Mouse (Mus musculus): ENCODE results near the gene Sept4. TPM values are rescaled to one million over a fixed set of nuclear protein-coding genes. Genes with fewer than 3 reads are reported as not detected.

Sept4 gene
- total RNA-seq, 2 experiments from 2014 or later: 175 to 183 TPM

DNA sequence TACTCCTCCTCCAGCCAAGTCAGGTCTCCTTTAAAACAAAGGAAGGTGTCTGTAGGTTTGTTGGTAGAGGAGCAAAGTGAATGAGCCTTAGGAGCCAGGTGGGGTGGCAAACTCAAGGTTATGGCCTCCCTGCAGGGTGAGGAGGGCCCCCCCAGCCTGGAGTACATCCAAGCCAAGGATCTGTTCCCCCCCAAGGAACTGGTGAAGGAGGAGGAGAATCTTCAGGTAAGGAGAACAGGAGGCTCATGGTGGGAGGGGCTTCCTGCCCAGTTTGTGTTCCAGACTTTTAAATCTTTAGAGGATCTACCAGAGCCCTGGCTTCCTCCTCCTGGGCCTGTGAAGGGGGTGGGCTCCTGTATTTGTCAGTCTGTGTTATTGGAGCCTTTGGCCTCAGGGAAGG lies 28.4 kb downstream of the Sept4 start:
- no peak for DNase-seq (ENCODE audit: low spot score in 2 of 2)

GRCm38 (mm10) chr11:87599395-87600089 lies 30.8 kb downstream of the Sept4 start:
- no peak for DNase-seq (ENCODE audit: low spot score in 2 of 2)

- no peak for DNase-seq (ENCODE audit: low spot score in 2 of 2)
These were observed 31.7 kb downstream of the Sept4 start for GRCm38 (mm10) chr11:87600322-87600853.

DNA sequence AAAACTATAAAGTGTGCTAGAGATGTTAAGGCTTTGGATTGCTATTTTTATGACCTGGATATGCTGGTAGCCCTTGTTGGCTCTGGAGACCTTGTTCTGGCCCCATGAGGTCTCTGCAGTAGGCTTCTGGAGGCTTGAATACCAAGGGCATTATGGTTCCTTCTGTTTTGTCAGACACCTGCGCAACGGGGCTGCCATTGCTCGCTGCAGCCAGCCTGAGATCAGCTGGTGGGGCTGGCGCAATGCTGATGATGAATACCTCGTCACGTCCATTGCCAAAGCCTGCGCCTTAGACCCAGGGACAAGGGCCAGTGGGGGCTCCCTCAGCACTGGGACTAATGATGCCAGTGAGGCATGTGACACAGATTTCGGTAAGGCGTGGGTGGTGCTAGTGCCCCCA lies 33.5 kb downstream of the Sept4 start:
- DNase-seq (ENCODE audit: low spot score in 2 of 2): no peak

- no peak for DNase-seq (ENCODE audit: low spot score in 2 of 2)
These were observed 34.9 kb downstream of the Sept4 start for GRCm38 (mm10) chr11:87603571-87603970.

DNA sequence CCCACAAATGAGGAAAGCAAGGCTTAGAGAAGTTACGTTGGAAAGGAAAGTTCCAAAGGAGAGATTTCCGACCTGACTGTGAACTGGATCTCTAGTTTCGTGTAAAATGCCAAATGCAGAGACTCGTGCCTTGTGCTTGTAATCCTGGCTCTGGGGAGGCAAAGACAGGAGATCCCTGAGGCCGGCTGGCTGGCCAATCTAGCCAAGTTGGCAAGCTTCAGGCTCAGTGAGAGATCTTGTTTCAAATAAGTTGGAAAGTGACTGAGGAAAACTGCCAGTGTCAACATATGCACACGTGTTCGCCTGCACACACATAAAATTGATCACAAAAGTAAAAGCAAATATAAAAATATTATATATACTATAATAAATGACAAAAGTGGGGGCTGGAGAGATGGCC lies 40.6 kb downstream of the Sept4 start:
- DNase-seq (ENCODE audit: low spot score in 2 of 2): no peak

DNA sequence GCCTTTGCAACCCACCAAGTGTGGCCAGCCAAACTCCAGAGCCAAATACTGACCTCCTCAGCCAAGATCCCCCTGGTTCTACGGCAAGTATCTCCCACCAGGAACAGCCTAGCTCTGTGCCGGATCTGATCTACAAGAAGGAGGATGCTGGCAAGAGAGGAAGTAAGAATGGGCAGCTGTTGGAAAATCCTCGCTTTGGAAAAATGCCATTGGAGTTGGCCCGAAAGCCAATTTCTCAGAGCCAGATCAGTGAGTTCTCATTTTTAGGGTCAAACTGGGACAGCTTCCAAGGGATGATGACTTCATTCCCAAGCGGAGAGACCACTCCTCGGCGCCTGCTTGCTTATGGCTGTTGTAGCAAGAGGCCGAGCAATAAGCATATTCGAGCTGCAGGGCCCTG lies 42.8 kb downstream of the Sept4 start:
- DNase-seq (ENCODE audit: low spot score in 2 of 2): no peak

DNA sequence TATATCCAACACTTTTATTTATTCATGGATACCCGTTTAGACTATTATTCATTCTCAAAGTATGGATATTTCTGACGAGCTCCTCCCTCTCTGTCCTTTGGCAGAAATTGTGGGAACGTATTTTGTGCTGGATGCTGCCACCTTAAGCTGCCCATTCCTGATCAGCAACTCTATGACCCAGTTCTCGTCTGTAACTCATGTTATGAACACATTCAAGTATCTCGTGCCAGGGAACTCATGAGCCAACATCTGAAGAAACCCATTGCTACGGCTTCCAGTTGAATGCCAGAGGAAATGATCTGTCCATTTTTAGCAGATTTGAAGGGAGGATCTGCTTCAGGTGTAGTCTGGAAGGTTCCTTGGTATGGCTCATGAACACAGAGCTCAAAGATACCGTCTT lies 45.3 kb downstream of the Sept4 start:
- DNase-seq (ENCODE audit: low spot score in 2 of 2): no peak

DNA sequence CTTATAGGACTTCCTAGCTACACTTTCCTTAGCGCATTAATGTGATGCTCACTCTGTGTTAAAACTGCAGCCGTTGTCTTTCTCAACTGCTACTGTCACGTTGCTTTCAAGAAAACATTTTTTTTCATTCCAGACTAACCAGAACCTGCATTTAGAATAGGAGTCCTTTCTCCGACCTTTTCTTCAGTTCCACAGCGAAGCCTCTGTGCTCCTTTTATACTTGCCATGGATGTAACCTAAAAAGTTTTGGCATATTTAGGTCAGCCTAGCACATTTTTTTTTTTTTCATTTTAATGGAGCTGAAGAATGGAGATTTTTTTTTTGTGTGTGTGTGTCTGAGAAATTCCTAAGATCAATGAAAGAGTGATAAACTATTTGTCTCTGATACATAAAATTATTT lies 46.8 kb downstream of the Sept4 start:
- DNase-seq (ENCODE audit: low spot score in 2 of 2): no peak

DNA sequence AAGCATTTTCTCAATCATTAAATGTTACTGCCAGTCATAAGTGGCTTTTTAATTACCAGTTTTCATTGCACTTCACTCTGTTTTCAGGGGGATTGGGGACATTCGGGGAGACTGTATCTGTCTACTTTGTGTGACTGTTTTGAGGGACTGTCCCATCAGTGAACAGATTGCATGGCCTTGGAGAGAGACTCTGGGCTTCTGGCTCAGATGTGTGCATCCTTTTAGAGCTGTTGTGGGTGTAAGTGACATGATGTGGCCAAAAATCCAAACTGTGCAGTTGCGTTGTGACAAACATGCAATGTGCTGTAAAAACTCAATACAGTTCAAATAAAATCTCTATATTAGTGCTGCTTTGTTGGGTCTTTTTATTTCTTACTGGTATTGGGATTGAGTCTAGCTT lies 47.2 kb downstream of the Sept4 start:
- no peak for DNase-seq (ENCODE audit: low spot score in 2 of 2)

DNA sequence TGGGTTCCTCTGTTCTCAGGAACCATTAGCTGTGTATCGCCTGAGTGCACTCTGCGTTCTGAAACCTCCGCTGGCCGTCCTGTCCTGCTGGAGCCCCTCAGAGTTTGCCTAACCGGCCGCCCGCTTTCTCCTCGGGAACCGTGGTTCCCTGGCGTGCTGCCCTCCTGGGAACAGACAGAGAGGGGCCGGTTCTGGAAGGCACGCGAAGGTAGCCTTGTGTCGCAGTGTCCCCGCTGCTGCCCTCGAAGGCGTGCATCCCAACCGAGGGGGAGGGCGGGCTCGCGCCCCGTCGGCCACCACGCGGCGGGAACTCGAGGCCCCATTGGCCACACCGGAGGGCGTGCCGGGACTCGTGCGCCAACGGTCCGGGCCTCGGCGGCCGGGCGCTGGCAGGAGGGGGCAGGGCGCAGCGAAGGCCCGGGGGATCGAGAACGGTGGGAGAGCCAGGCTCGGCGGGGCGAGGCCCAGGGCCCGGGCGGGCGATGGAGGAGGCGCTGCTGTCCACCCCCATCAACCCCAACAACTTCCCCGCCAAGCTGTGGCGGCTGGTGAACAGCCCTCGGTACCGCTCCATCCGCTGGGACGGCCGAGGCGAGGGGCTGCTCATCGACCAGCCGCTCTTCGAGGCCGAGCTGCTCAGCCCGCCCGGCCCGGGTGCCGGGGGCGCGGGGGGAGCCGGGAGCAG lies 48.2 kb downstream of the Sept4 start, which contains the start of gene Hsf5:
TSS of gene Hsf5 (plus strand) at position 375 of the 685 bp plus-strand sequence.
- DNase-seq (ENCODE audit: low spot score in 2 of 2): no peak

GRCm38 (mm10) chr11:87617606-87618005 lies 48.9 kb downstream of the Sept4 start:
- DNase-seq (ENCODE audit: low spot score in 2 of 2): no peak

GRCm38 (mm10) chr11:87623160-87623559 lies 54.5 kb downstream of the Sept4 start:
- DNase-seq (ENCODE audit: low spot score in 2 of 2): no peak

DNA sequence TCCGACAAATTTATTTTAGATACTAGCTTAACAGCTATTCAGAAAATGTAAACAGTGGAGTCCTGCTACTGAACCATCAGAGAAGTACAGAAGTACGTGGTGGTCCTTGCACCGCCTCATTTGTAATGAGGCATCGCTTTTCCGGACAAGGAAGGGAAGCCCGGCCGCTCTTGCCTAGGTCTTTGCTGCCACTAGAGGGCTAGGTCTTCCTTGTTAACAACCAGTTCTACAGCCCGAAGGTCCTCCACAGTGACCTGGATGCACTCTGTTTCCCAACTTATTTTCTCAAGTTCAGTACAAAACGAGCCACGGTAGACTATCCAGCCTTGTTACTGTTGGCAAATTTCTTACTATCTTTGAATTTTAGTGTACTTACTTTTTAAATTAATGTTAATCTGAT lies 61.2 kb downstream of the Sept4 start:
- no peak for DNase-seq (ENCODE audit: low spot score in 2 of 2)

DNA sequence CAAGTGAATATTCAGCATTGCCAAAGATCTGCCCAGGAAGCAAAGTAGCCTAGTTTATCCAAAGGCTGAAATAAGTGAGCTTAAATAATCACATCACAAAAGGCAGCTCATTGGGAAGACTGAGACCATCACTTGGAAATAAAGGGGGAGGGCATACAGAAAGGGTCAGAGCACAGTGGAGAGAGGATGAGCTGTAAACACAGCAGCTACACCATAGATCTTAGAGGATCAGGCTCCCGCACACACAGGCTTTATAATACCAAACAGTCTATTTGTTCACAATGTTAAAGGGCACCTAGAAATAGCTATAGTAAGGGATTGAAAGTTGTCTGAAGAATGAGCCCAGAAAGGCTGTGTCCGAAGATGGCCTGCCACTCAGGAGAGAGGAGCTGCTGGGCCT lies 70.1 kb downstream of the Sept4 start:
- no peak for DNase-seq (ENCODE audit: low spot score in 2 of 2)

- peak in 1 of 2 experiments; percentile 22 for DNase-seq (ENCODE audit: low spot score in 2 of 2)
These were observed 70.5 kb downstream of the Sept4 start for GRCm38 (mm10) chr11:87639206-87639605.

Other genes starting within 250 kb of the Sept4 start
- gene Ppm1e, start 209.9 kb upstream of the Sept4 start, total RNA-seq (2021): 100 to 1,000 TPM; 134 to 135 TPM
- 1 to 10 TPM; 3.1 to 4.2 TPM for gene Rad51c, start 163.9 kb upstream of the Sept4 start, total RNA-seq (2021)
- under 1 TPM; 0.14 to 0.30 TPM for gene Tex14, start 163.8 kb upstream of the Sept4 start, total RNA-seq (2021)
- under 1 TPM in 1 of 2 experiments, not detected in 1; 0.21 TPM for gene Gm11492, start 2.2 kb upstream of the Sept4 start, total RNA-seq (2021)
- 100 to 1,000 TPM in 1 of 2 experiments, 10 to 100 TPM in 1; 93.9 to 101 TPM for gene Mtmr4, start 23.3 kb downstream of the Sept4 start, total RNA-seq (2021)
- under 1 TPM; 0.49 to 0.58 TPM for gene Hsf5, start 48.3 kb downstream of the Sept4 start, total RNA-seq (2021)
- gene Rnf43, start 93.8 kb downstream of the Sept4 start, total RNA-seq (2021): 1 to 10 TPM; 2.1 to 2.2 TPM
- gene Supt4a, start 168.6 kb downstream of the Sept4 start, total RNA-seq (2021): 10 to 100 TPM; 80.1 to 87.1 TPM
- 100 to 1,000 TPM; 172 to 177 TPM for gene Tspoap1, start 191.6 kb downstream of the Sept4 start, total RNA-seq (2021)
- gene Mpo, start 224.7 kb downstream of the Sept4 start, total RNA-seq (2021): under 1 TPM in 1 of 2 experiments, not detected in 1; 0.26 TPM

All from left cerebral cortex, adult 18-20 months (tissue).